Mouse (Mus musculus) MN1 (cell line): ENCODE measurements around the gene Tamm41.

Source experiments
- DNase-seq: peaks from one replicate; pipeline ENCODE4 v3.0.0-alpha.2; 2016; ENCODE audit warnings: low spot score

Gene Tamm41

GRCm38 (mm10) chr6:115027485-115027992, 10.1 kb downstream of the Tamm41 start:
- no peak for DNase-seq

GRCm38 (mm10) chr6:115022876-115023275, 14.8 kb downstream of the Tamm41 start:
- DNase-seq, result no peak

GRCm38 (mm10) chr6:115015461-115015860, 22.2 kb downstream of the Tamm41 start:
- no peak for DNase-seq

- DNase-seq, result no peak
Measured at GRCm38 (mm10) chr6:115013574-115013973, 24.1 kb downstream of the Tamm41 start.

GRCm38 (mm10) chr6:115011792-115012191, 25.9 kb downstream of the Tamm41 start:
- no peak for DNase-seq

GRCm38 (mm10) chr6:115010815-115011214, 26.9 kb downstream of the Tamm41 start:
- DNase-seq, result no peak

- DNase-seq, result no peak
Measured at GRCm38 (mm10) chr6:115010304-115010703, 27.4 kb downstream of the Tamm41 start.

- peak; percentile 79 for DNase-seq
Measured at GRCm38 (mm10) chr6:115007728-115008127, 29.9 kb downstream of the Tamm41 start.

GRCm38 (mm10) chr6:115006948-115007347, 30.7 kb downstream of the Tamm41 start:
- DNase-seq, result peak; percentile 42

GRCm38 (mm10) chr6:115006065-115006464, 31.6 kb downstream of the Tamm41 start:
- no peak for DNase-seq

GRCm38 (mm10) chr6:115005351-115005890, 32.3 kb downstream of the Tamm41 start:
- DNase-seq, result no peak

GRCm38 (mm10) chr6:115004636-115005035, 33.0 kb downstream of the Tamm41 start:
- DNase-seq, result no peak

GRCm38 (mm10) chr6:114998374-114999031, 39.2 kb downstream of the Tamm41 start:
- DNase-seq, result no peak

- DNase-seq, result no peak
Measured at GRCm38 (mm10) chr6:114997471-114997870, 40.2 kb downstream of the Tamm41 start.

- no peak for DNase-seq
Measured at GRCm38 (mm10) chr6:114996910-114997309, 40.8 kb downstream of the Tamm41 start.

- no peak for DNase-seq
Measured at GRCm38 (mm10) chr6:114994079-114994478, 43.6 kb downstream of the Tamm41 start.

- DNase-seq, result no peak
Measured at GRCm38 (mm10) chr6:114993659-114994058, 44.0 kb downstream of the Tamm41 start.

- no peak for DNase-seq
Measured at GRCm38 (mm10) chr6:114991909-114992308, 45.8 kb downstream of the Tamm41 start.

GRCm38 (mm10) chr6:114988619-114988980, 49.1 kb downstream of the Tamm41 start:
- DNase-seq, result peak; percentile 77

GRCm38 (mm10) chr6:114987966-114988618, 49.6 kb downstream of the Tamm41 start:
- peak; percentile 12 for DNase-seq

- DNase-seq, result no peak
Measured at GRCm38 (mm10) chr6:114982671-114983070, 55.0 kb downstream of the Tamm41 start.

GRCm38 (mm10) chr6:114979715-114980114, 58.0 kb downstream of the Tamm41 start:
- no peak for DNase-seq

- peak; percentile 50 for DNase-seq
Measured at GRCm38 (mm10) chr6:114976915-114977419, 60.7 kb downstream of the Tamm41 start.
